Mouse (Mus musculus): Measurements from ENCODE around the gene Arl2bp. TPM values are rescaled to one million over a fixed set of nuclear protein-coding genes. Genes with fewer than 3 reads are reported as not detected.

The Arl2bp gene
- polyA plus RNA-seq, 1 experiment from 2014 or later = 113 TPM

GRCm38 (mm10) chr8:94682732-94683524, 16.5 kb downstream of the Arl2bp start:
- Histone ChIP-seq H3K27me3 (ENCODE audit: control insufficient read depth, insufficient read depth, low read length) (no peaks in the 10 kb centered on the region), H3K9me3 (replicated peaks; ENCODE audit: control insufficient read depth, low read length) (no peaks in the 10 kb centered on the region), H3K9ac (ENCODE audit: low read length) (0 out of 2 replicates have a peak overlapping the region, but pooled peaks have one; percentile 2), H3K27ac (ENCODE audit: low read length) (peak overlapping the region; percentile 96), H3K4me1 (ENCODE audit: control insufficient read depth, insufficient read depth, low read length) (peaks cover 8% of the 10 kb centered on the region), H3K36me3 (ENCODE audit: control insufficient read depth, insufficient read depth, low read length) (no peaks in the 10 kb centered on the region), H3K4me3 (replicated peaks; ENCODE audit: low read length) (no peak overlapping the region), H3K4me2 (ENCODE audit: low read depth, low read length) (peak overlapping the region; percentile 28; the same call in 1 of the 2 replicates)
- 61% methylated on average over 16 of the region's 16 CpGs for WGBS
- peak; percentile 85 for ATAC-seq (ENCODE audit: insufficient read depth, low FRiP score)

- H3K4me2 ChIP-seq (ENCODE audit: low read depth, low read length) = no peak overlapping the region
- no peaks in the 10 kb centered on the region for H3K9me3 ChIP-seq (replicated peaks; ENCODE audit: control insufficient read depth, low read length)
- 75% methylated on average over 4 of the region's 4 CpGs for WGBS
- H3K27ac ChIP-seq (ENCODE audit: low read length) = peak overlapping the region; percentile 96
- no peaks in the 10 kb centered on the region for H3K27me3 ChIP-seq (ENCODE audit: control insufficient read depth, insufficient read depth, low read length)
- no peak overlapping the region for H3K4me3 ChIP-seq (replicated peaks; ENCODE audit: low read length)
- ATAC-seq (ENCODE audit: insufficient read depth, low FRiP score) = no peak
- H3K4me1 ChIP-seq (ENCODE audit: control insufficient read depth, insufficient read depth, low read length) = peaks cover 3% of the 10 kb centered on the region
- H3K36me3 ChIP-seq (ENCODE audit: control insufficient read depth, insufficient read depth, low read length) = no peaks in the 10 kb centered on the region
- no peak overlapping the region; the same call in 1 of the 2 replicates for H3K9ac ChIP-seq (ENCODE audit: low read length)
These were observed 17.9 kb downstream of the Arl2bp start for GRCm38 (mm10) chr8:94684287-94684686.

GRCm38 (mm10) chr8:94685953-94686352, 19.6 kb downstream of the Arl2bp start:
- Histone ChIP-seq H3K4me2 (ENCODE audit: low read depth, low read length) (0 out of 2 replicates have a peak overlapping the region, but pooled peaks have one; percentile 17), H3K9me3 (replicated peaks; ENCODE audit: control insufficient read depth, low read length) (no peaks in the 10 kb centered on the region), H3K4me1 (ENCODE audit: control insufficient read depth, insufficient read depth, low read length) (peaks cover 3% of the 10 kb centered on the region), H3K36me3 (ENCODE audit: control insufficient read depth, insufficient read depth, low read length) (no peaks in the 10 kb centered on the region), H3K4me3 (replicated peaks; ENCODE audit: low read length) (no peak overlapping the region), H3K27me3 (ENCODE audit: control insufficient read depth, insufficient read depth, low read length) (no peaks in the 10 kb centered on the region), H3K9ac (ENCODE audit: low read length) (peak overlapping the region; percentile 28; the same call in 1 of the 2 replicates), H3K27ac (ENCODE audit: low read length) (peak overlapping the region; percentile 80)
- peak; percentile 31; the same call in 1 of the 2 replicates for ATAC-seq (ENCODE audit: insufficient read depth, low FRiP score)
- 55% methylated on average over 9 of the region's 9 CpGs for WGBS

GRCm38 (mm10) chr8:94694701-94695100, 28.3 kb downstream of the Arl2bp start:
- Histone ChIP-seq H3K27me3 (ENCODE audit: control insufficient read depth, insufficient read depth, low read length) (peaks cover 35% of the 10 kb centered on the region), H3K4me1 (ENCODE audit: control insufficient read depth, insufficient read depth, low read length) (peaks cover 19% of the 10 kb centered on the region), H3K9ac (ENCODE audit: low read length) (peak overlapping the region; percentile 76; the same call in 1 of the 2 replicates), H3K36me3 (ENCODE audit: control insufficient read depth, insufficient read depth, low read length) (no peaks in the 10 kb centered on the region), H3K4me3 (replicated peaks; ENCODE audit: low read length) (peak overlapping the region; percentile 47), H3K27ac (ENCODE audit: low read length) (no peak overlapping the region), H3K9me3 (replicated peaks; ENCODE audit: control insufficient read depth, low read length) (no peaks in the 10 kb centered on the region), H3K4me2 (ENCODE audit: low read depth, low read length) (peak overlapping the region; percentile 61)
- WGBS = 10% methylated on average over 6 of the region's 6 CpGs
- no peak for ATAC-seq (ENCODE audit: insufficient read depth, low FRiP score)

- Histone ChIP-seq H3K4me3 (replicated peaks; ENCODE audit: low read length) (peak overlapping the region; percentile 47), H3K9ac (ENCODE audit: low read length) (peak overlapping the region; percentile 76), H3K27ac (ENCODE audit: low read length) (peak overlapping the region; percentile 23; the same call in 1 of the 2 replicates), H3K27me3 (ENCODE audit: control insufficient read depth, insufficient read depth, low read length) (peaks cover 35% of the 10 kb centered on the region), H3K4me2 (ENCODE audit: low read depth, low read length) (peak overlapping the region; percentile 61), H3K9me3 (replicated peaks; ENCODE audit: control insufficient read depth, low read length) (no peaks in the 10 kb centered on the region), H3K36me3 (ENCODE audit: control insufficient read depth, insufficient read depth, low read length) (no peaks in the 10 kb centered on the region), H3K4me1 (ENCODE audit: control insufficient read depth, insufficient read depth, low read length) (peaks cover 19% of the 10 kb centered on the region)
- peak; percentile 48; the same call in 1 of the 2 replicates for ATAC-seq (ENCODE audit: insufficient read depth, low FRiP score)
- 2% methylated on average over 31 of the region's 31 CpGs for WGBS
These were observed 29.1 kb downstream of the Arl2bp start for GRCm38 (mm10) chr8:94695341-94695993.

- Histone ChIP-seq H3K4me2 (ENCODE audit: low read depth, low read length) (peak within 1 kb of the TSS; percentile 61), H3K27me3 (ENCODE audit: control insufficient read depth, insufficient read depth, low read length) (peaks cover 35% of the 10 kb centered on the region), H3K9me3 (replicated peaks; ENCODE audit: control insufficient read depth, low read length) (no peaks in the 10 kb centered on the region), H3K9ac (ENCODE audit: low read length) (peak within 1 kb of the TSS; percentile 76), H3K27ac (ENCODE audit: low read length) (peak within 1 kb of the TSS; percentile 23; the same call in 1 of the 2 replicates), H3K36me3 (ENCODE audit: control insufficient read depth, insufficient read depth, low read length) (no peaks in the 10 kb centered on the region), H3K4me3 (replicated peaks; ENCODE audit: low read length) (peak within 1 kb of the TSS; percentile 47), H3K4me1 (ENCODE audit: control insufficient read depth, insufficient read depth, low read length) (peaks cover 19% of the 10 kb centered on the region)
- WGBS = under 1% methylated on average over 41 of the region's 41 CpGs
- peak; percentile 88 for ATAC-seq (ENCODE audit: insufficient read depth, low FRiP score)
These were observed 29.6 kb downstream of the Arl2bp start, which contains the start of gene Pllp for GRCm38 (mm10) chr8:94695994-94696384. TSS of gene Pllp (minus strand) at chr8:94696278.

GRCm38 (mm10) chr8:94696566-94696965, 30.2 kb downstream of the Arl2bp start:
- WGBS = 43% methylated on average over 3 of the region's 3 CpGs
- H3K9me3 ChIP-seq (replicated peaks; ENCODE audit: control insufficient read depth, low read length) = no peaks in the 10 kb centered on the region
- peak overlapping the region; percentile 61 for H3K4me2 ChIP-seq (ENCODE audit: low read depth, low read length)
- H3K27me3 ChIP-seq (ENCODE audit: control insufficient read depth, insufficient read depth, low read length) = peaks cover 35% of the 10 kb centered on the region
- peak overlapping the region; percentile 47 for H3K4me3 ChIP-seq (replicated peaks; ENCODE audit: low read length)
- no peak for ATAC-seq (ENCODE audit: insufficient read depth, low FRiP score)
- no peak overlapping the region for H3K27ac ChIP-seq (ENCODE audit: low read length)
- H3K4me1 ChIP-seq (ENCODE audit: control insufficient read depth, insufficient read depth, low read length) = peaks cover 19% of the 10 kb centered on the region
- H3K36me3 ChIP-seq (ENCODE audit: control insufficient read depth, insufficient read depth, low read length) = no peaks in the 10 kb centered on the region
- no peak overlapping the region for H3K9ac ChIP-seq (ENCODE audit: low read length)

GRCm38 (mm10) chr8:94697956-94698355, 31.6 kb downstream of the Arl2bp start:
- Histone ChIP-seq H3K27ac (ENCODE audit: low read length) (no peak overlapping the region), H3K27me3 (ENCODE audit: control insufficient read depth, insufficient read depth, low read length) (peaks cover 35% of the 10 kb centered on the region), H3K4me2 (ENCODE audit: low read depth, low read length) (no peak overlapping the region), H3K36me3 (ENCODE audit: control insufficient read depth, insufficient read depth, low read length) (no peaks in the 10 kb centered on the region), H3K9ac (ENCODE audit: low read length) (no peak overlapping the region), H3K4me3 (replicated peaks; ENCODE audit: low read length) (no peak overlapping the region), H3K9me3 (replicated peaks; ENCODE audit: control insufficient read depth, low read length) (no peaks in the 10 kb centered on the region), H3K4me1 (ENCODE audit: control insufficient read depth, insufficient read depth, low read length) (peaks cover 12% of the 10 kb centered on the region)
- no peak for ATAC-seq (ENCODE audit: insufficient read depth, low FRiP score)
- 81% methylated on average over 6 of the region's 6 CpGs for WGBS

- H3K9ac ChIP-seq (ENCODE audit: low read length) = no peak overlapping the region
- H3K36me3 ChIP-seq (ENCODE audit: control insufficient read depth, insufficient read depth, low read length) = no peaks in the 10 kb centered on the region
- H3K4me1 ChIP-seq (ENCODE audit: control insufficient read depth, insufficient read depth, low read length) = peaks cover 12% of the 10 kb centered on the region
- H3K27me3 ChIP-seq (ENCODE audit: control insufficient read depth, insufficient read depth, low read length) = peaks cover 27% of the 10 kb centered on the region
- H3K4me2 ChIP-seq (ENCODE audit: low read depth, low read length) = no peak overlapping the region
- H3K27ac ChIP-seq (ENCODE audit: low read length) = no peak overlapping the region
- H3K9me3 ChIP-seq (replicated peaks; ENCODE audit: control insufficient read depth, low read length) = no peaks in the 10 kb centered on the region
- no peak for ATAC-seq (ENCODE audit: insufficient read depth, low FRiP score)
- H3K4me3 ChIP-seq (replicated peaks; ENCODE audit: low read length) = no peak overlapping the region
- 69% methylated on average over 16 of the region's 16 CpGs for WGBS
These were observed 33.0 kb downstream of the Arl2bp start for GRCm38 (mm10) chr8:94699366-94699765.

Data from stomach, embryonic 16.5 days (tissue).